Mouse (Mus musculus): ENCODE data around the gene Olfr1410. TPM values are rescaled to one million over a fixed set of nuclear protein-coding genes. Genes with fewer than 3 reads are reported as not detected.

Olfr1410 gene
- not detected in 2 replicates for polyA plus RNA-seq (2012; ENCODE audit: insufficient read depth, insufficient read length, missing spikeins)

GRCm38 (mm10) chr1:92605482-92605881 is at the start of gene Olfr1410:
Gene Olfr1410, plus strand, starts transcription at chr1:92605782.
- H3K4me1 ChIP-seq (ENCODE audit: control insufficient read depth, insufficient read depth, low read length) = no peaks in the 10 kb centered on the region
- H3K4me3 ChIP-seq (ENCODE audit: insufficient read depth, low read length) = no peak within 1 kb of the TSS
- H3K27ac ChIP-seq (ENCODE audit: insufficient read depth, low read depth, low read length) = no peak within 1 kb of the TSS
- TF ChIP-seq CTCF (IDR thresholded peaks at IDR 0.05; ENCODE audit: low read depth, low read length) (no peak), POLR2A (IDR thresholded peaks at IDR 0.05; ENCODE audit: borderline replicate concordance, low read depth, low read length) (no peak)

- no peaks in the 10 kb centered on the region for H3K4me1 ChIP-seq (ENCODE audit: control insufficient read depth, insufficient read depth, low read length)
- H3K4me3 ChIP-seq (ENCODE audit: insufficient read depth, low read length) = no peak within 1 kb of the TSS
These were observed 34.6 kb upstream of the Olfr1410 start, which contains the start of gene Olfr1413 for GRCm38 (mm10) chr1:92571022-92571421. Gene Olfr1413, plus strand, starts transcription at chr1:92571322.

GRCm38 (mm10) chr1:92585479-92585878 is 20.1 kb upstream of the Olfr1410 start, which contains the start of gene Olfr1412:
Gene Olfr1412, plus strand, starts transcription at chr1:92585779.
- H3K27ac ChIP-seq (ENCODE audit: insufficient read depth, low read depth, low read length) = no peak within 1 kb of the TSS
- no peaks in the 10 kb centered on the region for H3K4me1 ChIP-seq (ENCODE audit: control insufficient read depth, insufficient read depth, low read length)
- no peak for TF ChIP-seq POLR2A (IDR thresholded peaks at IDR 0.05; ENCODE audit: borderline replicate concordance, low read depth, low read length)
- TF ChIP-seq CTCF (IDR thresholded peaks at IDR 0.05; ENCODE audit: low read depth, low read length) = no peak
- H3K4me3 ChIP-seq (ENCODE audit: insufficient read depth, low read length) = no peak within 1 kb of the TSS

More at GRCm38 (mm10) chr1:92571022-92571421, 34.6 kb upstream of the Olfr1410 start, which contains the start of gene Olfr1413:
- TF ChIP-seq CTCF (IDR thresholded peaks at IDR 0.05; ENCODE audit: low read depth, low read length) (no peak), POLR2A (IDR thresholded peaks at IDR 0.05; ENCODE audit: borderline replicate concordance, low read depth, low read length) (no peak)
- H3K27ac ChIP-seq (ENCODE audit: insufficient read depth, low read depth, low read length) = no peak within 1 kb of the TSS

- TF ChIP-seq CTCF (IDR thresholded peaks at IDR 0.05; ENCODE audit: low read depth, low read length) (no peak), POLR2A (IDR thresholded peaks at IDR 0.05; ENCODE audit: borderline replicate concordance, low read depth, low read length) (no peak)
- H3K4me1 ChIP-seq (ENCODE audit: control insufficient read depth, insufficient read depth, low read length) = no peaks in the 10 kb centered on the region
- H3K4me3 ChIP-seq (ENCODE audit: insufficient read depth, low read length) = no peak within 1 kb of the TSS
- no peak within 1 kb of the TSS for H3K27ac ChIP-seq (ENCODE audit: insufficient read depth, low read depth, low read length)
These were observed 11.5 kb upstream of the Olfr1410 start, which contains the start of gene Olfr1411 for GRCm38 (mm10) chr1:92594111-92594510. Gene Olfr1411, plus strand, starts transcription at chr1:92594411.

DNA sequence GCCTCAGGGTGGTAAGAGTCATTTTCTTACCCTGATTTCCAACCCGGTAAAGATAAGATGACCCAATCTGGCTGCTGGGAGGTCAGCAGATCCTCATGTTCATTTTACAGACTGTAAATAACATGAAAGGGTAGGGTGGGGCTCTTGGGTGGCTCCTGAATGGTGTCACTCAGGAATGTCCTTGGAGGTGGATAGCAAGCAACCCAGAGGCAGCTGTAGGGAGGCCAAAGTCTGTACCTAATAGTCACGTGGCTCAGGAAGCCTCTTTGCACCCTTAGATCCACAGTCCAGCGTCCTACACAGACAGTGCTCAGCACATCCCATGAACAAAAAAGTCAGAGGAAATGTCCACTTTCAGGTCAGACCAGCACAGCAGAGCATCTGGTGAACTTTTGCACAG is 9.6 kb upstream of the Olfr1410 start:
- H3K4me1 ChIP-seq (ENCODE audit: control insufficient read depth, insufficient read depth, low read length) = no peaks in the 10 kb centered on the region
- no peak for TF ChIP-seq POLR2A (IDR thresholded peaks at IDR 0.05; ENCODE audit: borderline replicate concordance, low read depth, low read length)
- TF ChIP-seq CTCF (IDR thresholded peaks at IDR 0.05; ENCODE audit: low read depth, low read length) = no peak
- no peak overlapping the region for H3K27ac ChIP-seq (ENCODE audit: insufficient read depth, low read depth, low read length)
- no peak overlapping the region for H3K4me3 ChIP-seq (ENCODE audit: insufficient read depth, low read length)

GRCm38 (mm10) chr1:92607711-92608110 is 2.1 kb downstream of the Olfr1410 start:
- TF ChIP-seq CTCF (IDR thresholded peaks at IDR 0.05; ENCODE audit: low read depth, low read length) (no peak), POLR2A (IDR thresholded peaks at IDR 0.05; ENCODE audit: borderline replicate concordance, low read depth, low read length) (no peak)
- H3K27ac ChIP-seq (ENCODE audit: insufficient read depth, low read depth, low read length) = no peak overlapping the region
- H3K4me1 ChIP-seq (ENCODE audit: control insufficient read depth, insufficient read depth, low read length) = no peaks in the 10 kb centered on the region
- no peak overlapping the region for H3K4me3 ChIP-seq (ENCODE audit: insufficient read depth, low read length)

DNA sequence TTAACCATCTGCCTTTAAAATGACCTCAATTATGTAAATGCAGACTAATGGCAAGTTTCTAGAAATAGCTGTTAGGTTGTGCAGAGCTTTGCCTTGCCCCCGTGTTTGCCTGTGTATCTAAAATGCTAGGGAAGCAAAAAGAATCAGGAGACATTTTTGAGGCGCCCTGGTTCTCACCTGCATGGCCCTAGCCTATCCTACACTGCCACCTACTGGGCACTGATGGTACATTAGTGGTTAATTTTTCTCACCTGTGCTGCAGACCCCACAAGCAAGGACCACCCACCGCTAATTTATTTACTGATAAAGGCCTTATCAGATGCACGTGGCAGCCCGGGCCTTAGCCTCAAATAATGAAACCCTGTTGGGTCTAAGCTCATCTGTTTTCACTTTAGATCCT is 5.4 kb downstream of the Olfr1410 start:
- TF ChIP-seq CTCF (IDR thresholded peaks at IDR 0.05; ENCODE audit: low read depth, low read length) (peak; percentile 96), POLR2A (IDR thresholded peaks at IDR 0.05; ENCODE audit: borderline replicate concordance, low read depth, low read length) (no peak)
- no peak overlapping the region for H3K4me3 ChIP-seq (ENCODE audit: insufficient read depth, low read length)
- H3K4me1 ChIP-seq (ENCODE audit: control insufficient read depth, insufficient read depth, low read length) = no peaks in the 10 kb centered on the region
- H3K27ac ChIP-seq (ENCODE audit: insufficient read depth, low read depth, low read length) = no peak overlapping the region

- Histone ChIP-seq H3K27ac (ENCODE audit: insufficient read depth, low read depth, low read length) (no peak overlapping the region), H3K4me3 (ENCODE audit: insufficient read depth, low read length) (no peak overlapping the region), H3K4me1 (ENCODE audit: control insufficient read depth, insufficient read depth, low read length) (no peaks in the 10 kb centered on the region)
- TF ChIP-seq POLR2A (IDR thresholded peaks at IDR 0.05; ENCODE audit: borderline replicate concordance, low read depth, low read length) = no peak
- TF ChIP-seq CTCF (IDR thresholded peaks at IDR 0.05; ENCODE audit: low read depth, low read length) = no peak
These were observed 7.6 kb downstream of the Olfr1410 start for GRCm38 (mm10) chr1:92613175-92613574.

- H3K4me1 ChIP-seq (ENCODE audit: control insufficient read depth, insufficient read depth, low read length) = no peaks in the 10 kb centered on the region
- H3K4me3 ChIP-seq (ENCODE audit: insufficient read depth, low read length) = no peak overlapping the region
- TF ChIP-seq CTCF (IDR thresholded peaks at IDR 0.05; ENCODE audit: low read depth, low read length) (no peak), POLR2A (IDR thresholded peaks at IDR 0.05; ENCODE audit: borderline replicate concordance, low read depth, low read length) (no peak)
- H3K27ac ChIP-seq (ENCODE audit: insufficient read depth, low read depth, low read length) = no peak overlapping the region
These were observed 8.9 kb downstream of the Olfr1410 start for GRCm38 (mm10) chr1:92614516-92614915.

DNA sequence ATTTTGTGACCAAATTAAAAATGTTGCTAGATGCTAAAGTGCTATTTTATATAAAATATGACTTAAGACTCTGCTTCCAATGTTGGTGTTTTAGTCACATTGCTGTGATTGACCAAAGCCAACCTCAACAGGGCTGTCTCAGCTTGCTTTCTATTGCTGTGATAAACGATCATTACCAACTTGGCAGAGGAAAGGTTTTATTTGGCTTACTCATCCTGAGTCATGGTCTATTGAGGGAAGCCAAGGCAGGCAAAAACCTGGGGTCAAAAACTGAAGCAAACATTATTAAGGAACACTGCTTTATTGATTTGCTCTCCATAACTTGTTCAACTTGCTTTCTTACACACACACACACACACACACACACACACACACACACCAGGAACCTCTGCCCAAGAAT is 10.5 kb downstream of the Olfr1410 start:
- TF ChIP-seq POLR2A (IDR thresholded peaks at IDR 0.05; ENCODE audit: borderline replicate concordance, low read depth, low read length) = no peak
- H3K4me3 ChIP-seq (ENCODE audit: insufficient read depth, low read length) = no peak overlapping the region

More for the DNA sequence above, 10.5 kb downstream of the Olfr1410 start:
- H3K4me1 ChIP-seq (ENCODE audit: control insufficient read depth, insufficient read depth, low read length) = no peaks in the 10 kb centered on the region
- no peak overlapping the region for H3K27ac ChIP-seq (ENCODE audit: insufficient read depth, low read depth, low read length)
